Mouse (Mus musculus) right cerebral cortex, postnatal 10 days (tissue): ENCODE measurements at regions not wholly inside any gene's neighbourhood (a gene's known extent, or its start where the extent isn't known, plus 50 kb on each side); places are given as distances from the start of the nearest gene placed in this dataset.

Experiments used
- DNase-seq, 2 experiments: peaks; one replicate each; pipeline ENCODE4 v3.0.0; 2021; ENCODE audit warnings: low spot score in 2 of 2

- DNase-seq: no peak
These were observed 167.7 kb upstream of the Ccdc122 start for GRCm38 (mm10) chr14:76868831-76869230.

- no peak for DNase-seq
These were observed 168.4 kb upstream of the Ccdc122 start for GRCm38 (mm10) chr14:76868131-76868530.

GRCm38 (mm10) chr14:76864664-76865063 lies 171.9 kb upstream of the Ccdc122 start:
- DNase-seq: no peak

- DNase-seq: no peak
These were observed 173.4 kb upstream of the Ccdc122 start for GRCm38 (mm10) chr14:76863035-76863706.

- no peak for DNase-seq
These were observed 178.2 kb upstream of the Ccdc122 start for GRCm38 (mm10) chr14:76858396-76858795.

GRCm38 (mm10) chr14:76857196-76857773 lies 179.3 kb upstream of the Ccdc122 start:
- DNase-seq: no peak

GRCm38 (mm10) chr14:76856591-76856990 lies 180.0 kb upstream of the Ccdc122 start:
- no peak for DNase-seq

GRCm38 (mm10) chr14:76854965-76855364 lies 181.6 kb upstream of the Ccdc122 start:
- no peak for DNase-seq

GRCm38 (mm10) chr14:76851473-76852214 lies 184.9 kb upstream of the Ccdc122 start:
- DNase-seq: no peak

GRCm38 (mm10) chr14:76850641-76851040 lies 185.9 kb upstream of the Ccdc122 start:
- DNase-seq: no peak

- DNase-seq: no peak
These were observed 186.5 kb upstream of the Ccdc122 start for GRCm38 (mm10) chr14:76850051-76850450.

- DNase-seq: no peak
These were observed 186.9 kb upstream of the Ccdc122 start for GRCm38 (mm10) chr14:76849636-76850035.

- no peak for DNase-seq
These were observed 187.5 kb upstream of the Ccdc122 start for GRCm38 (mm10) chr14:76849071-76849470.

GRCm38 (mm10) chr14:76845706-76846105 lies 190.9 kb upstream of the Ccdc122 start:
- DNase-seq: no peak

GRCm38 (mm10) chr14:76844717-76845116 lies 191.9 kb upstream of the Ccdc122 start:
- DNase-seq: no peak

- DNase-seq: no peak
These were observed 198.9 kb upstream of the Ccdc122 start for GRCm38 (mm10) chr14:76837583-76838220.

GRCm38 (mm10) chr14:76836926-76837516 lies 199.6 kb upstream of the Ccdc122 start:
- DNase-seq: no peak

- no peak for DNase-seq
These were observed 200.3 kb upstream of the Ccdc122 start for GRCm38 (mm10) chr14:76836271-76836670.

- DNase-seq: no peak
These were observed 202.5 kb upstream of the Ccdc122 start for GRCm38 (mm10) chr14:76834084-76834483.

GRCm38 (mm10) chr14:76829161-76829510 lies 207.4 kb upstream of the Ccdc122 start:
- DNase-seq: no peak

GRCm38 (mm10) chr14:76828453-76829160 lies 208.0 kb upstream of the Ccdc122 start:
- no peak for DNase-seq

- DNase-seq: no peak
These were observed 212.5 kb upstream of the Ccdc122 start for GRCm38 (mm10) chr14:76824066-76824465.
